Mouse (Mus musculus): ENCODE measurements around the gene Arhgap9. TPM values are rescaled to one million over a fixed set of nuclear protein-coding genes. Genes with fewer than 3 reads are reported as not detected.
"Not testable (repeated sequence)": the region's sequence is repeated elsewhere in the genome, so short reads cannot be mapped to it uniquely, and the experiment has no call there.

The Arhgap9 gene
- polyA plus RNA-seq, 1 experiment from 2014 or later: 14.1 TPM

- H3K36me3 ChIP-seq (replicated peaks): peaks cover 63% of the 10 kb centered on the region
- H3K4me1 ChIP-seq (replicated peaks): peaks cover 47% of the 10 kb centered on the region
- 80% methylated on average over 3 of the region's 3 CpGs for WGBS (ENCODE audit: insufficient replicate concordance)
- no peaks in the 10 kb centered on the region for H3K27me3 ChIP-seq
- H3K4me3 ChIP-seq (replicated peaks): peak overlapping the region; percentile 83; the same call in 1 of the 2 replicates
- peak overlapping the region; percentile 98 for H3K27ac ChIP-seq (replicated peaks)
- no peaks in the 10 kb centered on the region for H3K9me3 ChIP-seq (replicated peaks)
- H3K4me2 ChIP-seq: peak overlapping the region; percentile 84
- H3K9ac ChIP-seq: 0 out of 2 replicates have a peak overlapping the region, but pooled peaks have one; percentile 81
- ATAC-seq (ENCODE audit: insufficient read depth): no peak
Observed at GRCm38 (mm10) chr10:127293590-127294113, 28.1 kb upstream of the Arhgap9 start.

GRCm38 (mm10) chr10:127294895-127295510 lies 26.8 kb upstream of the Arhgap9 start:
- no peak overlapping the region for H3K4me2 ChIP-seq
- no peaks in the 10 kb centered on the region for H3K27me3 ChIP-seq
- H3K36me3 ChIP-seq (replicated peaks): peaks cover 76% of the 10 kb centered on the region
- H3K4me3 ChIP-seq (replicated peaks): no peak overlapping the region
- ATAC-seq (ENCODE audit: insufficient read depth): no peak
- H3K4me1 ChIP-seq (replicated peaks): peaks cover 41% of the 10 kb centered on the region
- 88% methylated on average over 10 of the region's 10 CpGs for WGBS (ENCODE audit: insufficient replicate concordance)
- peak overlapping the region; percentile 98; the same call in 1 of the 2 replicates for H3K27ac ChIP-seq (replicated peaks)
- H3K9ac ChIP-seq: no peak overlapping the region
- no peaks in the 10 kb centered on the region for H3K9me3 ChIP-seq (replicated peaks)

DNA sequence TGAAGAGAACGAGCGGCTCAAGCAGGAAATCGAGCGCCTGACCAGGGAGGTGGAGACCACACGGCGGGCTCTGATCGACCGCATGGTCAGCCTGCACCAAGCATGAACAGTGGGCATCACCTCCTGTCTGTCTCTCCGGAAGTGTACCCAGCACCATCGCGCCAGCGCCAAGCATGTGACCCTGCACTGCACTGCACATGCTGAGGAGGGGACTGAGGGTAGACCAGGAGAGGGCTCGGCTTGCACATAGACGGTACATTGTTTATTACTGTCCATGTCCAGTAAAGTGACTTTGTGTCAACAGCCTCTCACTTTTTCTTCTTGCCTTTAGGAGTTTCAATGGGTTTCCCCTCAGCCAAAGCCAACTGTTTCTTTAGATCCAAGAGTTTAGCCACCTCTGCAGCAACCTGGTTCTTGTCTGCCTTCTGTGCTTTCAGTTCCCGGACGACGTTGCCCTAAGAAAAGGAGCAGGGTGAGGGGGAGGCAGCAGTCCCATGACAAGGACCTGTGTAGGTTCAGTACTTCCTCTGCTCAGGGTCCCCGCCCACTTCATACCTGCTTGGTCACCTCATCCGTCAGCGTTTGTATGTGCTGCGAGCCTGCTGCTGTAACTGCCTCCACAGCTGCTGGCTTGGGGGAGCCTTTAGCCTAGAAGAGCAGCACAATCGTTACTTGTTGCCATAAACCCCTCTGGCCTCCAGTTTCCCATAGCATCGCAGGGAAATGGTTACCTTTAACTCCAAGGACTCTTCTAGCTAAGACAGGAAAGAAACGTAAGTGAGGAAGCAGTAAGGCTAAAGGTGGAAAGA lies 25.6 kb upstream of the Arhgap9 start:
- Histone ChIP-seq H3K36me3 (replicated peaks) (peaks cover 88% of the 10 kb centered on the region), H3K4me1 (replicated peaks) (peaks cover 41% of the 10 kb centered on the region), H3K4me2 (no peak overlapping the region), H3K4me3 (replicated peaks) (no peak overlapping the region), H3K27ac (replicated peaks) (0 out of 2 replicates have a peak overlapping the region, but pooled peaks have one; percentile 7), H3K9ac (no peak overlapping the region), H3K27me3 (no peaks in the 10 kb centered on the region), H3K9me3 (replicated peaks) (no peaks in the 10 kb centered on the region)
- no peak for ATAC-seq (ENCODE audit: insufficient read depth)
- 81% methylated on average over 24 of the region's 24 CpGs for WGBS (ENCODE audit: insufficient replicate concordance)

- no peak for ATAC-seq (ENCODE audit: insufficient read depth)
- whole genome bisulfite sequencing (ENCODE audit: insufficient replicate concordance): 86% methylated on average over 16 of the region's 16 CpGs
Observed at GRCm38 (mm10) chr10:127297015-127297871, 24.5 kb upstream of the Arhgap9 start.

GRCm38 (mm10) chr10:127300361-127300760 lies 21.4 kb upstream of the Arhgap9 start:
- Histone ChIP-seq H3K4me3 (replicated peaks) (no peak overlapping the region), H3K4me1 (replicated peaks) (peaks cover 6% of the 10 kb centered on the region; the same call in 1 of the 2 replicates), H3K4me2 (no peak overlapping the region), H3K27ac (replicated peaks) (no peak overlapping the region), H3K9me3 (replicated peaks) (no peaks in the 10 kb centered on the region), H3K9ac (no peak overlapping the region), H3K36me3 (replicated peaks) (peaks cover 100% of the 10 kb centered on the region), H3K27me3 (no peaks in the 10 kb centered on the region)
- ATAC-seq (ENCODE audit: insufficient read depth): no peak
- WGBS (ENCODE audit: insufficient replicate concordance): 91% methylated on average over 6 of the region's 6 CpGs

More at GRCm38 (mm10) chr10:127297015-127297871, 24.5 kb upstream of the Arhgap9 start:
- Histone ChIP-seq H3K9me3 (replicated peaks) (no peaks in the 10 kb centered on the region), H3K4me2 (no peak overlapping the region), H3K27me3 (no peaks in the 10 kb centered on the region), H3K4me1 (replicated peaks) (peaks cover 32% of the 10 kb centered on the region), H3K36me3 (replicated peaks) (peaks cover 99% of the 10 kb centered on the region), H3K27ac (replicated peaks) (no peak overlapping the region), H3K4me3 (replicated peaks) (no peak overlapping the region), H3K9ac (no peak overlapping the region)

- Histone ChIP-seq H3K9ac (no peak overlapping the region), H3K36me3 (replicated peaks) (peaks cover 100% of the 10 kb centered on the region), H3K4me2 (no peak overlapping the region), H3K4me1 (replicated peaks) (no peaks in the 10 kb centered on the region), H3K9me3 (replicated peaks) (no peaks in the 10 kb centered on the region), H3K27ac (replicated peaks) (no peak overlapping the region), H3K4me3 (replicated peaks) (no peak overlapping the region), H3K27me3 (no peaks in the 10 kb centered on the region)
- ATAC-seq (ENCODE audit: insufficient read depth): no peak
- 88% methylated on average over 11 of the region's 11 CpGs for WGBS (ENCODE audit: insufficient replicate concordance)
Observed at GRCm38 (mm10) chr10:127303136-127303535, 18.6 kb upstream of the Arhgap9 start.

DNA sequence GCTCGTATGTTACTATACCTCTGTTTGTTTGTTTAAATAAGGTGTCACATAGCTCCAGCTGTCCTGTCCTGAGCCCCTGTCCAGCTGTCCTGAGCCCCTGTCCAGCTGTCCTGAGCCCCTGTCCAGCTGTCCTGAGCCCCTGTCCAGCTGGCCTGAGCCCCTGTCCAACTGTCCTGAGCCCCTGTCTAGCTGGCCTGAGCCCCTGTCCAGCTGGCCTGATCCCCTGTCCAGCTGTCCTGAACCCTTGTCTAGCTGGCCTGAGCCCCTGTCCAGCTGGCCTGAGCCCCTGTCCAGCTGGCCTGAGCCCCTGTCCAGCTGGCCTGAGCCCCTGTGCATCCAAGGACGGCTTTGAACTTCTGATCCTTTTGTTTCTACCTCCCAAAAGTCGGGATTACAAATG lies 12.6 kb upstream of the Arhgap9 start:
- H3K4me1 ChIP-seq (replicated peaks): peaks cover 25% of the 10 kb centered on the region
- ATAC-seq (ENCODE audit: insufficient read depth); H3K27ac ChIP-seq (replicated peaks); H3K9me3 ChIP-seq (replicated peaks); H3K4me3 ChIP-seq (replicated peaks); H3K27me3 ChIP-seq; H3K9ac ChIP-seq; H3K4me2 ChIP-seq: not testable (repeated sequence)
- H3K36me3 ChIP-seq (replicated peaks): peaks cover 60% of the 10 kb centered on the region
- WGBS (ENCODE audit: insufficient replicate concordance): 77% methylated on average over 3 of the region's 3 CpGs

- ATAC-seq (ENCODE audit: insufficient read depth): peak; percentile 58
- Histone ChIP-seq H3K9ac (peak overlapping the region; percentile 94), H3K36me3 (replicated peaks) (peaks cover 44% of the 10 kb centered on the region), H3K4me1 (replicated peaks) (peaks cover 28% of the 10 kb centered on the region), H3K27me3 (no peaks in the 10 kb centered on the region), H3K9me3 (replicated peaks) (no peaks in the 10 kb centered on the region), H3K4me3 (replicated peaks) (peak overlapping the region; percentile 91), H3K4me2 (peak overlapping the region; percentile 84), H3K27ac (replicated peaks) (peak overlapping the region; percentile 91)
- 18% methylated on average over 23 of the region's 23 CpGs for WGBS (ENCODE audit: insufficient replicate concordance)
Observed at GRCm38 (mm10) chr10:127310523-127311475, 11.0 kb upstream of the Arhgap9 start.

DNA sequence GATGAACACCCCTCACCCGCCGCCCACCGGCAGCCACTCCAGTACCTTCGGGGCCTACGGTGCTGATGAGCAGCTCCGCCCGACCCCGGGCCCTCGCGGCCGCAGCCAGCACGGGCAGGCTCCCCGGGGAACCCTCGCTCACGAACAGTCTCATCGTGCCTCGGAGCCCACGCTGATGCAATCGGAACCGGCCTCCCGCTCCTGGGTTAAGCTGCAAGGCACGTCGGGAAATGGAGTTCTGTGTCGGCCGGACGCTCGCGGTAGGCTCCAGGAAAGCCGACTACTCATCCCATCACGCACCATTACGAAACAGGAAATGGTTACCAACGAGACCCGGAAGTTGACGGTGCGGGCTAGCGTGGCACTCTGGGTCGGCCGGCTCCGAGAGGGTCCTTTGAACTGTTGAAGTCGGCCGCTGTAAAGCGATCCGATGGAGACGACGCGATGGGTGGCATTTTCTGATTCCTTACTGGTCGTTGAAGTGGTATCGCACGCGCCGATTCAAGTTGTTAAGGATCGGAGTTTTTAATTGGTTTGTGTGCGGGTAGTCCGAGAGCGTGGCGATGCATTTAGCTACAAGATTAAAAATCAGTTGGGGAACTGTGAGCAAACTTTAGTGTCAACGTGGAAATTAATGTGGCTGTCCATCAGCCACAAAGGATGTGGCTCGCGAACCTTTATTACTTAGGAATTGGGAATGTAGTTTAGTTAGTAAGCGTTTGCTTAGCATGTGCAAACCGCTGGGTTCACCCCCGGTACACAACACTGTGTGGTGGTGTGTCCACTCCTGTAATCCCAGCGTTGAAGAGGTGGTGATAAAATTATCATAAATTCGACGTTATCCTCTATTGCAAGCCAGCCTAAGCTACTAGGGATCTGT lies 10.0 kb upstream of the Arhgap9 start, which contains the start of gene Mars:
Mars (minus strand) TSS at position 311 of the 880 bp plus-strand sequence.
- peak within 1 kb of the TSS; percentile 91 for H3K4me3 ChIP-seq (replicated peaks)
- peak; percentile 96 for ATAC-seq (ENCODE audit: insufficient read depth)

More for the DNA sequence above, 10.0 kb upstream of the Arhgap9 start, which contains the start of gene Mars:
- H3K9ac ChIP-seq: peak within 1 kb of the TSS; percentile 94
- H3K27ac ChIP-seq (replicated peaks): peak within 1 kb of the TSS; percentile 91
- no peaks in the 10 kb centered on the region for H3K9me3 ChIP-seq (replicated peaks)
- peak within 1 kb of the TSS; percentile 84 for H3K4me2 ChIP-seq
- H3K36me3 ChIP-seq (replicated peaks): peaks cover 35% of the 10 kb centered on the region
- under 1% methylated on average over 65 of the region's 65 CpGs for WGBS (ENCODE audit: insufficient replicate concordance)
- no peaks in the 10 kb centered on the region for H3K27me3 ChIP-seq
- peaks cover 32% of the 10 kb centered on the region for H3K4me1 ChIP-seq (replicated peaks)

Measured in liver, embryonic 15.5 days (tissue).